Mouse (Mus musculus) CH12.LX (cell line): ENCODE data around the gene Arhgef6. TPM values are rescaled to one million over a fixed set of nuclear protein-coding genes. Genes with fewer than 3 reads are reported as not detected.

Source experiments
- DNase-seq: peaks from one replicate; pipeline ENCODE4 v3.0.0-alpha.2; 2013; ENCODE audit errors: extremely low read depth
- H3K27ac ChIP-seq: 2 replicates; pipeline ENCODE4 v1.5.1; 2012; ENCODE audit warnings: low read depth, mild to moderate bottlenecking, control low read depth, moderate library complexity; ENCODE audit not compliant: insufficient read depth
- H3K27me3 ChIP-seq: replicated peaks from 2 replicates; pipeline ENCODE3; 2012; ENCODE audit warnings: inconsistent platforms
- H3K36me3 ChIP-seq, 2 experiments: replicated peaks in 1 of 2; 2 replicates each; pipeline versions ENCODE3 to v1.6.1; 2012; ENCODE audit warnings: inconsistent platforms in 1 of 2, low read length in 1 of 2, mild to moderate bottlenecking in 1 of 2, mixed read lengths in 1 of 2, moderate library complexity in 1 of 2; ENCODE audit not compliant: control insufficient read depth in 1 of 2, insufficient read depth in 1 of 2
- H3K4me1 ChIP-seq, 2 experiments: 2 replicates each; pipeline ENCODE4 v1.6.1; 2012; ENCODE audit warnings: inconsistent platforms in 1 of 2, moderate library complexity in 1 of 2; ENCODE audit not compliant: insufficient read depth in 2 of 2, control insufficient read depth in 1 of 2
- H3K4me2 ChIP-seq: 2 replicates; pipeline ENCODE4 v1.6.1; 2012; ENCODE audit warnings: low read depth, mild to moderate bottlenecking, control low read depth; ENCODE audit not compliant: poor library complexity, insufficient read depth, severe bottlenecking
- H3K4me3 ChIP-seq, 3 experiments: fragments of 150-350 bp in 1 of 3; sonication (generic) in 1 of 3; replicated peaks in 1 of 3; 2 replicates each; pipeline versions ENCODE3 to v1.5.1; 2011 to 2012; ENCODE audit warnings: low read depth in 2 of 3, low read length in 2 of 3, mild to moderate bottlenecking in 2 of 3, moderate library complexity in 2 of 3, control low read depth in 1 of 3, improper control_type of control experiment in 1 of 3, inconsistent platforms in 1 of 3, mixed read lengths in 1 of 3; ENCODE audit not compliant: poor library complexity in 1 of 3
- H3K79me2 ChIP-seq: replicated peaks from 2 replicates; pipeline ENCODE4 v1.6.1; 2012; ENCODE audit warnings: mild to moderate bottlenecking, moderate library complexity; ENCODE audit not compliant: control insufficient read depth, poor library complexity, insufficient read depth, severe bottlenecking; ENCODE audit errors: extremely low read depth
- H3K9ac ChIP-seq: 2 replicates; pipeline ENCODE4 v1.6.1; 2012; ENCODE audit warnings: low read depth, mild to moderate bottlenecking, control low read depth, moderate library complexity; ENCODE audit not compliant: insufficient read depth
- H3K9me3 ChIP-seq: replicated peaks from 2 replicates; pipeline ENCODE3; 2012; ENCODE audit warnings: low read length, inconsistent platforms, mixed read lengths
- CHD1 ChIP-seq: IDR thresholded peaks from 2 replicates; pipeline ENCODE4 v1.6.1; 2012; ENCODE audit warnings: low read depth, low read length, improper control_type of control experiment, inconsistent platforms
- CHD2 ChIP-seq: IDR thresholded peaks from 2 replicates; pipeline ENCODE4 v1.6.1; 2011; ENCODE audit warnings: low read length, improper control_type of control experiment
- CTCF ChIP-seq, 2 experiments: IDR thresholded peaks in 1 of 2; conservative IDR thresholded peaks in 1 of 2; 2 replicates each; pipeline ENCODE4 v1.5.1; 2011 to 2012; ENCODE audit warnings: low read depth in 2 of 2, low read length in 2 of 2, improper control_type of control experiment in 1 of 2, inconsistent platforms in 1 of 2, mild to moderate bottlenecking in 1 of 2, moderate library complexity in 1 of 2
- E2F4 ChIP-seq: IDR thresholded peaks from 2 replicates; pipeline ENCODE4 v1.6.1; 2011; ENCODE audit warnings: low read depth, low read length, improper control_type of control experiment; ENCODE audit not compliant: insufficient replicate concordance
- ELF1 ChIP-seq: IDR thresholded peaks from 2 replicates; pipeline ENCODE4 v1.6.1; 2014; ENCODE audit warnings: low read depth, mild to moderate bottlenecking, inconsistent platforms, low read length, improper control_type of control experiment
- GABPA ChIP-seq: IDR thresholded peaks from 2 replicates; pipeline ENCODE4 v1.6.1; 2012; ENCODE audit warnings: low read depth, low read length, improper control_type of control experiment, inconsistent platforms; ENCODE audit not compliant: insufficient replicate concordance
- MXI1 ChIP-seq: IDR thresholded peaks from 2 replicates; pipeline ENCODE4 v1.6.1; 2011; ENCODE audit warnings: mild to moderate bottlenecking, low read depth, low read length, improper control_type of control experiment
- NRF1 ChIP-seq: IDR thresholded peaks from 2 replicates; pipeline ENCODE4 v1.6.1; 2014; ENCODE audit warnings: low read depth, mild to moderate bottlenecking, inconsistent platforms, low read length, improper control_type of control experiment, moderate library complexity
- POLR2A ChIP-seq: IDR thresholded peaks from 2 replicates; pipeline ENCODE4 v1.6.1; 2011; ENCODE audit warnings: low read depth, mild to moderate bottlenecking, improper control_type of control experiment, low read length
- RCOR1 ChIP-seq: conservative IDR thresholded peaks from 2 replicates; pipeline ENCODE4 v1.6.1; 2012; ENCODE audit warnings: low read depth, mild to moderate bottlenecking, inconsistent platforms, low read length, improper control_type of control experiment
- SIN3A ChIP-seq: IDR thresholded peaks from 2 replicates; pipeline ENCODE4 v1.6.1; 2012; ENCODE audit warnings: low read length, improper control_type of control experiment, inconsistent platforms
- SMC3 ChIP-seq: IDR thresholded peaks from 2 replicates; pipeline ENCODE4 v1.6.1; 2011; ENCODE audit warnings: low read depth, low read length, improper control_type of control experiment
- UBTF ChIP-seq: IDR thresholded peaks from 2 replicates; pipeline ENCODE4 v1.6.1; 2012; ENCODE audit warnings: low read depth, mild to moderate bottlenecking, inconsistent platforms, low read length, improper control_type of control experiment, moderate library complexity
- USF1 ChIP-seq: IDR thresholded peaks from 2 replicates; pipeline ENCODE4 v1.6.1; 2014; ENCODE audit warnings: low read depth, mild to moderate bottlenecking, inconsistent platforms, low read length, improper control_type of control experiment
- USF2 ChIP-seq: conservative IDR thresholded peaks from 2 replicates; pipeline ENCODE4 v1.6.1; 2011; ENCODE audit warnings: low read depth, low read length, improper control_type of control experiment
- ZC3H11A ChIP-seq: IDR thresholded peaks from 2 replicates; pipeline ENCODE4 v1.6.1; 2012; ENCODE audit warnings: low read depth, mild to moderate bottlenecking, inconsistent platforms, low read length, improper control_type of control experiment
- ZKSCAN1 ChIP-seq: IDR thresholded peaks from 2 replicates; pipeline ENCODE4 v1.6.1; 2012; ENCODE audit warnings: low read depth, inconsistent platforms, low read length, improper control_type of control experiment, borderline replicate concordance
- dilution Hi-C: fragments of 300-500 bp; cut with MboI; formaldehyde crosslinking; loops from 2 replicates; pipeline ENCODE4 v1.14.3; 2020; ENCODE audit warnings: low sequenced_read_pairs; ENCODE audit not compliant: extremely low pct_unique_long_range_greater_than_20kb, extremely low pct_ligation_motif_present
- in situ Hi-C: fragments of 300-500 bp; cut with MboI; formaldehyde crosslinking; loops from 3 replicates; pipeline ENCODE4 v1.14.3; 2019; ENCODE audit warnings: low sequenced_read_pairs, low pct_ligation_motif_present, low pct_unique_long_range_greater_than_20kb, mixed read lengths
- polyA plus RNA-seq: library from polyadenylated mRNA; unstranded; fragments of >175 nt; gene quantifications from 2 replicates; pipeline ENCODE4 v1.2.1, GENCODE M21; 2012; ENCODE audit warnings: low read depth; ENCODE audit not compliant: insufficient read length
- total RNA-seq, 2 experiments: library from RNA; depleted of rRNA; stranded (reverse); fragments of 300-350 nt in 1 of 2; fragments of >200 nt in 1 of 2; gene quantifications; 2 replicates each; pipeline ENCODE4 v1.2.3; 2012 to 2014

Arhgef6 gene
- total and polyA plus RNA-seq, 3 experiments = 69.8 to 206 (median 162) TPM

GRCm38 (mm10) chrX:57380915-57381314 lies 42.4 kb upstream of the Arhgef6 start:
- H3K27ac ChIP-seq = no peak overlapping the region

DNA sequence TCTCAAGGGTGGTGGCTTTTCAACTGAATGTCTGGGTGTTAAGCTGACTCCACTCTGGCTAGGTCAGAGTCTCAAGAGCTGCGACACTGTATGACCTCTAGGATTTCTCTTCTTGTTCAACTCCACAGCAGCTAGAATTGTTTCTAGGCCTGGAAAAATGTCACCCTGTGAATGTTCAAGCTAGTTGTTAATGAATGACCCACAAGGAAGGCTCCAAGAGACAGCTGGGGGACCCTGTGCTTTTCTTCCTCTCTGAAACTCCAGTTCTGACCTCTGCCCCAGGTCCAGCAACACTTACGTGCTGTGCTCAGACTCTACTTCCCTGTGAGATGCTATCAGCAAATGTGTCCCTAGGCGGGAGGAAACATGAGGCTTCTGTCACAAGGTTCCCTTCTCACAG lies 40.0 kb upstream of the Arhgef6 start:
- TF ChIP-seq USF1 (no peak), UBTF (no peak), SMC3 (no peak), ZKSCAN1 (no peak), NRF1 (no peak), POLR2A (no peak), E2F4 (no peak), CHD2 (no peak), MXI1 (no peak), CTCF (conservative IDR thresholded peaks at IDR 0.05 in 1 of 2, IDR thresholded peaks at IDR 0.05 in 1 of 2; ENCODE audit: low read depth in 2 of 2, low read length in 2 of 2) (no peak), USF2 (no peak), CHD1 (no peak)
- no peaks in the 10 kb centered on the region for H3K9me3 ChIP-seq
- no peak overlapping the region for H3K9ac ChIP-seq
- H3K36me3 ChIP-seq = peaks cover 12 to 53% of the 10 kb centered on the region in 2 experiments
- dilution Hi-C loops (no loop called here), in situ Hi-C loops (no loop called here)
- no peak overlapping the region for H3K4me2 ChIP-seq
- H3K4me3 ChIP-seq = no peak overlapping the region
- peaks cover 0 to 1% of the 10 kb centered on the region in 2 experiments; a peak in 1 of 4 replicates for H3K4me1 ChIP-seq
- H3K27ac ChIP-seq = no peak overlapping the region
- no peak for DNase-seq
- no peaks in the 10 kb centered on the region for H3K27me3 ChIP-seq
- H3K79me2 ChIP-seq = no peaks in the 10 kb centered on the region

More at GRCm38 (mm10) chrX:57380915-57381314, 42.4 kb upstream of the Arhgef6 start:
- in situ Hi-C loops (no loop called here), dilution Hi-C loops (no loop called here)
- TF ChIP-seq POLR2A = no peak
- TF ChIP-seq USF1 = no peak
- no peak for TF ChIP-seq SIN3A
- TF ChIP-seq ZC3H11A = no peak
- no peak for TF ChIP-seq GABPA
- no peak for TF ChIP-seq RCOR1
- no peak for TF ChIP-seq ELF1
- Histone ChIP-seq H3K36me3 (peaks cover 17 to 69% of the 10 kb centered on the region in 2 experiments), H3K4me2 (no peak overlapping the region), H3K9ac (no peak overlapping the region), H3K79me2 (no peaks in the 10 kb centered on the region), H3K4me3 (no peak overlapping the region), H3K27me3 (no peaks in the 10 kb centered on the region), H3K9me3 (no peaks in the 10 kb centered on the region), H3K4me1 (no peaks in the 10 kb centered on the region)
- no peak for DNase-seq
